Mouse (Mus musculus) intestine, postnatal 0 days (tissue): ENCODE results near the gene Tnk2. TPM values are rescaled to one million over a fixed set of nuclear protein-coding genes. Genes with fewer than 3 reads are reported as not detected.
A peak's percentile ranks its signal among the peaks of the same experiment; 100 is the strongest.

Source experiments
- ATAC-seq: fragments of 200-750 bp; cut with Nextera tagmentation; 2 replicates; pipeline ENCODE4 v1.8.0; 2017; ENCODE audit warnings: mild to moderate bottlenecking, moderate TSS enrichment, moderate library complexity
- H3K27ac ChIP-seq: fragments of 300-500 bp; sonication (generic); 2 replicates; pipeline ENCODE4 v1.5.1; 2014; ENCODE audit warnings: mild to moderate bottlenecking, low read depth, low read length, moderate library complexity
- H3K27me3 ChIP-seq: fragments of 300-500 bp; sonication (generic); replicated peaks from 2 replicates; pipeline ENCODE4 v1.6.1; 2014; ENCODE audit warnings: low read length, mixed read lengths; ENCODE audit not compliant: control insufficient read depth, insufficient read depth
- H3K36me3 ChIP-seq: fragments of 300-500 bp; sonication (generic); 2 replicates; pipeline ENCODE4 v1.6.1; 2014; ENCODE audit warnings: mild to moderate bottlenecking, moderate library complexity; ENCODE audit not compliant: control insufficient read depth, insufficient read depth
- H3K4me1 ChIP-seq: fragments of 300-500 bp; sonication (generic); replicated peaks from 2 replicates; pipeline ENCODE4 v1.6.1; 2014; ENCODE audit warnings: antibody characterized with exemption, low read length, mixed read lengths; ENCODE audit not compliant: control insufficient read depth, insufficient read depth
- H3K4me2 ChIP-seq: fragments of 300-500 bp; sonication (generic); replicated peaks from 2 replicates; pipeline ENCODE4 v1.6.1; 2014; ENCODE audit warnings: low read depth, mild to moderate bottlenecking, moderate library complexity
- H3K4me3 ChIP-seq: fragments of 300-500 bp; sonication (generic); 2 replicates; pipeline ENCODE4 v1.5.1; 2014; ENCODE audit warnings: low read depth, low read length
- H3K9ac ChIP-seq: fragments of 300-500 bp; sonication (generic); 2 replicates; pipeline ENCODE4 v1.6.1; 2014; ENCODE audit warnings: mild to moderate bottlenecking, low read depth, low read length
- H3K9me3 ChIP-seq: fragments of 300-500 bp; sonication (generic); 2 replicates; pipeline ENCODE4 v1.6.1; 2016; ENCODE audit warnings: mixed run types; ENCODE audit not compliant: control insufficient read depth
- CTCF ChIP-seq: sonication (generic); IDR thresholded peaks from 2 replicates; pipeline ENCODE4 v1.5.1; 2016; ENCODE audit warnings: low read depth, mild to moderate bottlenecking, control low read depth, antibody characterized with exemption, moderate library complexity
- WGBS: fragments of 180-500 bp; shearing (Covaris S2); extraction: QIAGEN DNeasy Blood & Tissue Kit; methylation state at CpG from one replicate; pipeline ENCODE4 v1.1.7; 2014; 5-methylcytosine and 5-hydroxymethylcytosine counted together
- polyA plus RNA-seq: library from polyadenylated mRNA; unstranded; fragments of >200 nt; fragmentation: Nextera tagmentation; extraction: Ambion mirVana; gene quantifications from 2 replicates; pipeline ENCODE4 v1.2.1, GENCODE M21; 2015

Tnk2 gene
- polyA plus RNA-seq, 1 experiment from 2014 or later: 8.0 TPM

DNA sequence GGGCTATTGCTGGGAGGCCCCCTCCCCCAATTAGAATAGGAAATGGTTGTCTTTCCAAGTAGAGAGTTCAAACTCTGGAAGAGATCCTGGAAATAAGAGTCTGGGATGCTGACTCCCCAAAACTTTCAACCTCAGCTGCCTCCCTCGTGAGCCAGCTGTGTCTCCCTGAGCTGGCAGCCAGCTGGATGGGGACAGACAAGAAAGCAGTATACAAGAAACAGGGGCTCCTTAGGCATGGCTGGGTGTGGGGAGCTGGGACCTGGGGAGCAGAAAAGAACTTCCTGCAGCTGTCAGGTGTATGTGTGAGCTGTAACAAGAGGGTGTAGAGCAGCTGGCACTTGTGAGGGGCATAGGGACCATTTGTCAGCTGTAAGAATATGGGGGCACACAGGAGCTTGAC is 16.4 kb downstream of the Tnk2 start:
- TF ChIP-seq CTCF: no peak
- Histone ChIP-seq H3K9me3 (no peaks in the 10 kb centered on the region), H3K9ac (no peak overlapping the region), H3K4me1 (peaks cover 10% of the 10 kb centered on the region), H3K36me3 (no peaks in the 10 kb centered on the region), H3K4me2 (no peak overlapping the region), H3K27me3 (no peaks in the 10 kb centered on the region), H3K4me3 (no peak overlapping the region), H3K27ac (peak overlapping the region; percentile 41; the same call in 1 of the 2 replicates)
- no peak for ATAC-seq
- WGBS: 25% methylated on average over 1 of the region's 1 CpGs

DNA sequence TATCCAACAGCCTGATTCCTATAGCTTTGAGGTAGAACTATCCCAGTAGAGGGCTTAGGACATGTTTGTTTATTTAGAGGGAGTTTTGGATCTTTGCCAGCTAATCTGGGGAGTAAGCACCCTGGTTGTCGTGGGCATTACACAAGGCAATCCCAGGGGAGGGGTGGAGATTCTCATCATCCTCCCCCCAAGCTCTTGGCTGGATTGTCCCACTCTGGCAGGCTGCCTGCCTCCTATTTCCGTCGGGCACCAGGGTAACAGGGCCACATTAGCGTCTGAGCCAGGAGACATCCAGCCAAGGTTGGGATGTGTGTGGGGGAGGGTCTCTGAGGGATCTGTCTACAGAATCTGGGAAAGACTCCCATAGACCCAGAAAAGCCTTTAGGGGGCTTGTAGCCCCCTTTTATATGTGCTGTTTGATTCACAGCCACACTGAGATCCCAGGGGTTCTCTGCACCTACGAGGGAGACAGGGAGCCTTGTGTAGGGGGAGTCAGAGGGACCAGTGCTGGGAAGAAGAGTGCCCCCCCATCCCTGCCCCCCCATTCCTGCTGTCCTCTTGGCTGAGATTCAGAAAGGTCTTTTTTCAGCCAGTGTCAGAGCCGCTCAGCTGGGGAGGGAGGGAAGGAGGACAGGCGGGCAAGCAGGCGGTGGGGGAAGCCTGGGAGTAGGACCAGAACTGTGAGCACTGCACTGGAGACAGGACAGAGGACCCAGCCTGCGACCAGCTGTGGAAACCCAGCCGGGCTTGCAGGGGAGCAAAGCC is 17.1 kb downstream of the Tnk2 start:
- no peak for TF ChIP-seq CTCF

DNA sequence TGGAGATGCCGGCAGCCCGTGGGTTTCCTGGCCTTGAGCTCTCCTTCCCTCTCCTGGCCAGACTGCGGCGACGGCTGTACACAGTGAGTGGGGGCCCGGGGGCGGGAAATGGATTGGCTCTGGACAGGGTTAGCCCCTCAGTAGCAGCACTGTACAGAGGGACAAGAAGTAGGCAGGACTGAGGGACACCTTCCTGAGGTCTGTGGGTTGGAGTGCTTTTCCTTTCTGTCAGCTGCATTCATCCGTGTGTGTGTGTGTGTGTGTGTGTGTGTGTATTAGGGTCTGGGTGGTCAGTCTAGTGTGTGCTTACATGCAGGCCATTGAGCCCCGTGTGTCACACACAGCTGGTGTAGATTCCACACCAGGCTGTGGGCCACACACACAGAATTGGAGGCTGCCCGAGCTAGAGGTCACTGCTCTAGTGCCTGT is 17.8 kb downstream of the Tnk2 start:
- ATAC-seq: no peak
- H3K27ac ChIP-seq: peak overlapping the region; percentile 64

More for the DNA sequence above, 17.1 kb downstream of the Tnk2 start:
- no peaks in the 10 kb centered on the region for H3K36me3 ChIP-seq
- 0 out of 2 replicates have a peak overlapping the region, but pooled peaks have one; percentile 14 for H3K4me3 ChIP-seq
- H3K27ac ChIP-seq: peak overlapping the region; percentile 64; the same call in 1 of the 2 replicates
- whole genome bisulfite sequencing: 44% methylated on average over 10 of the region's 10 CpGs
- peak overlapping the region; percentile 43 for H3K4me2 ChIP-seq
- peak overlapping the region; percentile 26; the same call in 1 of the 2 replicates for H3K9ac ChIP-seq
- ATAC-seq: no peak
- H3K27me3 ChIP-seq: no peaks in the 10 kb centered on the region
- H3K9me3 ChIP-seq: no peaks in the 10 kb centered on the region
- H3K4me1 ChIP-seq: peaks cover 10% of the 10 kb centered on the region

DNA sequence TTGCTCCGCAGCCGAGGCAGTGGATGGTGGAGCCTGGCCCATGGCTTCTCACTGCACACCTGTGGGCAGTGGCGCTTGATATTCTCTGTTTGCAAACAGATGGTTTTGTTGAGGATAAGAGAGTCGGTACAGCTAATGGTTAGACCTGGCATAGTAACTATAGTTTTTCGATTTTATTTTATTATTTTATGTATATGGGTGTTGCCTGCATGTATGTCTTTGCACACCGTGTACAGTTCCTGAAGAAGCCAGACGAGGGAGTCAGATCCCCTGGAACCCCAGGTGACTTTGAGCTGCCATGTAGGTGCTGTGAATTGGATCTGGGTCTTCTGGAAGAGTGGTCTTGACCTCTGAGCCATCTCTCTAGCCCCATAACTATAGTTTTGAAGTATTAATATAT is 18.7 kb downstream of the Tnk2 start:
- no peak for ATAC-seq
- H3K36me3 ChIP-seq: no peaks in the 10 kb centered on the region
- H3K27me3 ChIP-seq: no peaks in the 10 kb centered on the region
- peaks cover 20% of the 10 kb centered on the region for H3K4me1 ChIP-seq
- 0 out of 2 replicates have a peak, but pooled peaks have one; percentile 6 for TF ChIP-seq CTCF
- H3K4me2 ChIP-seq: peak overlapping the region; percentile 43; the same call in 1 of the 2 replicates
- no peaks in the 10 kb centered on the region for H3K9me3 ChIP-seq
- H3K27ac ChIP-seq: no peak overlapping the region
- 87% methylated on average over 7 of the region's 7 CpGs for WGBS
- H3K4me3 ChIP-seq: no peak overlapping the region
- H3K9ac ChIP-seq: 0 out of 2 replicates have a peak overlapping the region, but pooled peaks have one; percentile 26

More for the DNA sequence above, 17.8 kb downstream of the Tnk2 start:
- Histone ChIP-seq H3K4me1 (peaks cover 16% of the 10 kb centered on the region), H3K9ac (peak overlapping the region; percentile 26; the same call in 1 of the 2 replicates), H3K27me3 (no peaks in the 10 kb centered on the region), H3K4me2 (peak overlapping the region; percentile 43), H3K9me3 (no peaks in the 10 kb centered on the region), H3K4me3 (peak overlapping the region; percentile 14; the same call in 1 of the 2 replicates), H3K36me3 (no peaks in the 10 kb centered on the region)
- WGBS: 55% methylated on average over 9 of the region's 10 CpGs
- no peak for TF ChIP-seq CTCF

DNA sequence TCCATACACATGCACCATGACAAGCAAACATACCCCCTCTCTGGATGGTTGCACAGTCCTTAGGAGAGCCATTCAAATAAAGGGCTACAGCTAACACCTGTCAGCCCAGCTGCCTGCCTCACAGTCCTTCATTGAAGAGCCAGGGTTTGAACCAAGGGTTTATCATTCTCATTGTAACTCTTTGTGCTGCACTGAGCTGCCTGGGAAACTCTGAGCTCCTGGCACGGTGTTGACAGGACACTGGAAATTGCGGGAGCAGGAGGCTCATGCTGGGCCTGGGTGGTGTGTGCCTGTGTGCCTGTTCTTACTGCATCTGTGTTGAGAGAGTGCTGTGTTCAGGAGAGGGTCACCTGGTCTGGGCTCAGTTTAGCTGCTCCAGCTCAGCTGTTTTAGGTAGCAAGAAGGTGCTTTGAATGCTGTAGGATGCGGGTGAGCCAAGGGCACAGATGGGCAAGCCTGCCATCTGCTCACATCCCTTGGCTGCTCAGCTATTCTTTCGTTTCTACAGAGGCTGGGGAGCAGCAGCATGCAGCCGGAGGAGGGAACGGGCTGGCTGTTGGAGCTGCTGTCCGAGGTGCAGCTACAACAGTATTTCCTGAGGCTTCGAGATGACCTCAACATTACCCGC is 19.7 kb downstream of the Tnk2 start:
- Histone ChIP-seq H3K4me1 (peaks cover 20% of the 10 kb centered on the region), H3K36me3 (no peaks in the 10 kb centered on the region), H3K27ac (no peak overlapping the region), H3K27me3 (no peaks in the 10 kb centered on the region), H3K4me3 (no peak overlapping the region), H3K4me2 (no peak overlapping the region), H3K9me3 (no peaks in the 10 kb centered on the region), H3K9ac (no peak overlapping the region)
- TF ChIP-seq CTCF: no peak
- no peak for ATAC-seq
- 91% methylated on average over 9 of the region's 9 CpGs for WGBS

DNA sequence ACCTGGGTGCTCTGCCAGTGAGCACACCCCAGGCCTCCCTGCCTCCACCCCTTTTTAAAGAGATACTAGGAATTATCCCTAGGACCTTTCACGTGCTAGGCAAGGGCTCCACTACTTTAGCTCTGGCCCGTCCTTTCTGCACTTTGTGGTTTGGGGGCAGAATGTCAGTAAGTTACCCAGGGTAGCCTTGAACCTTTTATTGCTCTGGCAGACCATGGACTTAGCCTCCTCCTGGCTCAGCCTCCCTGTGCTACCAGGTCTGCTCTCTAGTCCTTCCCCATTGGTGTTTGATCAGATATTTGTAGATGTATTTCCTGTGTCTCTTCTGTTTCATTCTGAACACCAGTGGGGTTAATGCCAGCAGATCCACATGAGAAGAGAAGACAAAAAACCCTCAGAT is 20.5 kb downstream of the Tnk2 start:
- Histone ChIP-seq H3K27me3 (no peaks in the 10 kb centered on the region), H3K4me1 (peaks cover 20% of the 10 kb centered on the region), H3K27ac (no peak overlapping the region), H3K9ac (no peak overlapping the region), H3K36me3 (peaks cover 1% of the 10 kb centered on the region; the same call in 1 of the 2 replicates), H3K9me3 (no peaks in the 10 kb centered on the region), H3K4me3 (no peak overlapping the region), H3K4me2 (no peak overlapping the region)
- no peak for TF ChIP-seq CTCF
- no peak for ATAC-seq
- 51% methylated on average over 2 of the region's 2 CpGs for WGBS
